Mouse (Mus musculus) adrenal gland, adult 8-10 months (tissue): ENCODE measurements around the gene Lima1. TPM values are rescaled to one million over a fixed set of nuclear protein-coding genes. Genes with fewer than 3 reads are reported as not detected.
"Not testable (repeated sequence)": the region's sequence is repeated elsewhere in the genome, so short reads cannot be mapped to it uniquely, and the experiment has no call there.

Source experiments
- DNase-seq: peaks from one replicate; pipeline ENCODE4 v3.0.0; 2022
- total RNA-seq, 4 experiments: library from RNA; stranded (reverse); gene quantifications; 2 replicates each; pipeline ENCODE4 v1.2.4; 2022

Gene Lima1
- total RNA-seq, 4 experiments from 2014 or later: 42.8 to 70.7 (median 52.7) TPM

GRCm38 (mm10) chr15:99834681-99835080, 40.6 kb downstream of the Lima1 start:
- no peak for DNase-seq

- DNase-seq: no peak
Observed at GRCm38 (mm10) chr15:99833648-99834454, 41.4 kb downstream of the Lima1 start.

DNA sequence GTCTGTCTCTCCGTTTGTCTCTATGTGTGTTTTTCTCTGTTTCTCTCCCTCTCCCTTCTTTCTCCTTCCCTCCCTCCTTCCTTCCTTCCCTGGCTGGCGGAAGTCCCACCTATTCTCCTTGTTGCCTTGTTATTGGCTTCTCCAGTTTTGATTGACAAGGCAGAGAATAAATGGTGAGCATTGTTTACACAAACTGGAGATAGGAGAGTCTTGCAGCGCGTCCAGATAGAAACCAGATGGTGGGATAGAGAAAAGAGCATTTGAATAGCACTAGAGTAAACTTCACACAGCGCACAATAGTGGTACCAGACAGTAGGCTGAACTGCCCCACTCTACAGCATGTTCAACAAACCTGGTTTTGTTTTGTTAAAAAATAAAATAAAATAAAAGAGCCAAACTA, 43.7 kb downstream of the Lima1 start:
- no peak for DNase-seq

GRCm38 (mm10) chr15:99828061-99828460, 47.2 kb downstream of the Lima1 start:
- no peak for DNase-seq

- DNase-seq: no peak
Observed at GRCm38 (mm10) chr15:99826210-99826888, 48.9 kb downstream of the Lima1 start.

- no peak for DNase-seq
Observed at GRCm38 (mm10) chr15:99825211-99825610, 50.0 kb downstream of the Lima1 start.

GRCm38 (mm10) chr15:99823322-99823898, 51.8 kb downstream of the Lima1 start:
- DNase-seq: no peak

DNA sequence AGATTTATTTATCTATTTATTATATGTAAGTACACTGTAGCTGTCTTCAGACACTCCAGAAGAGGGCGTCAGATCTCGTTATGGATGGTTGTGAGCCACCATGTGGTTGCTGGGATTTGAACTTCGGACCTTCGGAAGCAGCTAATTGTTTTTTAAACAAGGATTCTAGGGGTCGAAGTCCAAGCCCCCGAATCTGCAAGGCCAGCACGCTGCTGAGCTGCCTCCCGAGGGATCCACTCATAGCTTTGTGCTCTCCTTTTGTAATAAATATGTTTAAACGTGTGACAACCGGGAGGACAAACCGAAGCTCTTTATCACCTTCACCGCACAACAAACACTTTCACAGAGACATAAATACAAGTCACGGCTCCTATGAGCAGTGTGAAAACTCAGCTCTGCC, 52.8 kb downstream of the Lima1 start:
- not testable (repeated sequence) for DNase-seq

- no peak for DNase-seq
Observed at GRCm38 (mm10) chr15:99819621-99820279, 55.5 kb downstream of the Lima1 start.

DNA sequence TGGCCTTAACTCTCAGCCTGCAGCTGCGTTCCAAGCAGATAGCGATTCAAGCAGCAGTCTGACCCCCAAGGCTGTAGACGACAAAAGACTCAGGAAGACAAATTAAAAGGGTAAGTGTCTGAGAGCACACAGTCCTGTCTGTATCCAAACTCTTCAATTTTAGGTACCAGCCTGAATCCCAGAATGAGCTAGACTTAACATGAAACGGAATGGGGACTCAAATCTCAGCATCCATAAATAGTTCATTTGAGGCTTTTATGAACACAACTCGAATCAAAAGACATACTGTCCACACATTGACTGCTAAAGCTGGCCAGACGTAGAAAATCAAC, 56.2 kb downstream of the Lima1 start:
- no peak for DNase-seq

DNA sequence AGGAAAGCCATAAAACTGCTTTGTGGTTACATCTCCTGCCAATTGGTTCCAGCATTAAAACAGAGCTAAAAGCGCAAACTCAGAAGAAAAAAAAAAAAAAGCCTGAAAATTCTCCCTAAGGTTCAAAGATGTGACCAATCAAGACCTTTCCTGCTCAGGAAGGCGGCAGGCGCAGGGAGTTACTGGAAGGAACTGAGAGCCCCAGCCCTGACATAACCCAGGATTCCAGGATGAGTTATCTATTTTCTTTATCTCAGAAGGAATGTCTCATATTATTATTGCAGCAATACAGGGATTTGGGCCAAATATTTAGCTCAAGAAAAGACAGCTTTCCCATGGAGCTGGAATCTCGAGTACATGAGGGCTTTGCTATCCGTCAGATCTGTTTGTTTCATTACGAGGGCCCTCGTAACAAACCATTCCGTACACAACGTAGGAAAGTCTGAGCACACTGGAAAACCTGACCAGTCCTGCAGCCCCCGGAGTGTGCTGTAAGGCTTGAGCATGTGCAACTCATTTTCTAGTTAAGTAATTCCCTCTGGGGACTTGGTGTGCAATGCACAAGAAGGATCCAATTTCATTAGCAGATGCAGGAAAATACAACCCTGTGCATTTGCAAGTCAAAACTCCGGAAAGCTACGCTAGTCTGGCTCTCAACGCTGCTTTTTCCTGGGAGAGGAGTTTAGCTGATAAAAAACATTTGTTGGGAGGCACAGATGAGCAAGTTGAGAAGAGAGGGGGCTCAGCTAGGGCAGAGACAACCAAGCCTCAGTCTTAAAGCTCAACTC, 56.7 kb downstream of the Lima1 start:
- DNase-seq: no peak

GRCm38 (mm10) chr15:99817343-99818235, 57.7 kb downstream of the Lima1 start:
- DNase-seq: no peak

- DNase-seq: no peak
Observed at GRCm38 (mm10) chr15:99815999-99816398, 59.3 kb downstream of the Lima1 start.

GRCm38 (mm10) chr15:99814554-99815260, 60.5 kb downstream of the Lima1 start:
- no peak for DNase-seq

GRCm38 (mm10) chr15:99813639-99814038, 61.6 kb downstream of the Lima1 start:
- no peak for DNase-seq

- no peak for DNase-seq
Observed at GRCm38 (mm10) chr15:99812097-99812496, 63.2 kb downstream of the Lima1 start.

- DNase-seq: no peak
Observed at GRCm38 (mm10) chr15:99807776-99808735, 67.2 kb downstream of the Lima1 start.

DNA sequence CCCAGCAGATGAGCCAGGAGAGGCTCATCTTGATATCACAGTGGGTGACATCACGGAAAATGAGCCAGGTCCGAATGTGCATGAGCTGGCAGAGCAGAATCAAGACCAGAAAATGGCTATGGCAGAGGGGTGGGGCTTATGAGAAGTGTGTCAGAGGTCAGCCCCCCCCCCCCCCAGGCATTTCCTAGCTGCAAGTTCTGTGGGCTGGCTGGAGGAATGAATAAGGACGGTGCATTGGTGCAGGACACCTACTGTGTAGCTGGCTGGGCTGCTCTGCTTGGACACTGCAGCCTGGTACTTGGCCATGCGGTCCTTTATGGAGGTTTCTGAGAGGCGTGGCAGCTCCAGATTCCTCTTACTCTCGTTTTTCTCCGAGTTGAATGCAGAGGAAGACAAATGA, 69.1 kb downstream of the Lima1 start:
- no peak for DNase-seq

DNA sequence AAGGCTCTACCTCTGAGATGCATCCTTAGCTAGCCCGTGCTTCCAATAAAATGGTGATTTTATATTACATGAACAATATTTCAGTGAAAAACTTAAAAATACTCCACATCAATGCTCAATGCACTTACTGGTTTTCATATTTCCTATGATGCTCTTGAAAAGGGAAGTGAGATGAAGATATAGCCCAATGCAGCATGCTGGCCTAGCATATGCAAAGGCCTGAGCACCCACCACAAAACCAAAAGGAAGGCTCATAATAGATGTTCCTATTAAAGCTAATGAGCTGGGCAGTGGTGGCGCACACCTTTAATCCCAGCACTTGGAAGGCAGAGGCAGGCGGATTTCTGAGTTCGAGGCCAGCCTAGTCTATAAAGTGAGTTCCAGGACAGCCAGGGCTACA, 69.6 kb downstream of the Lima1 start:
- no peak for DNase-seq
